Mouse (Mus musculus) urinary bladder, postnatal 4 days (tissue): ENCODE measurements around the gene Agrp.
"Not testable (repeated sequence)": the region's sequence is repeated elsewhere in the genome, so short reads cannot be mapped to it uniquely, and the experiment has no call there.

Source experiments
- DNase-seq, 2 experiments: peaks; one replicate each; pipeline ENCODE4 v3.0.0; 2021 to 2022; ENCODE audit warnings: low spot score in 2 of 2

The Agrp gene

DNA sequence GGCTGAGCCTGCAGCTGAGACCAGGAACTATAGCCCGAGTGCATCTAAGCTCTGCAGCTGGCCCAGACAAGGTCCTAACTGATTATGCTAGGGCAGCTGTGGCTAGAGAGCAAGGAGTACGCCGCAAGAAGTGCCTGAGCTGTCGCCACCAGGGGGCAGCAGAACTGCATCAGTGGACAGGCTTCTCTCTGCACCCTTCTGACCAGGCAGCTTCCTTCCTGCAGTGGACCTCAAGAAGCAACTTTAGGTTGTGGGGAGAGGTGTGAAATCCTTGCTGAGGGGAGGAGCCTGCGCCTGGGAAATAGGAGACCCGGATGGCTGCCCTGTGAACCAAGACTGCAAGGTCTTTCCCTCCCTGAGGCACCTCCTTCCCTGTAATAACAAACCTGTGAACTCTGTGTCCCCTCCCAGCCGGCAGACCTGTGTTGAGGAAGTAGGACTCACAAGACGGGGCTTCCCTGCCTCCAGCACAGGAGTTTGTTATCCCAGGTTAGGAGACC lies 14.7 kb downstream of the Agrp start:
- DNase-seq = peak; percentile 87 to 95

DNA sequence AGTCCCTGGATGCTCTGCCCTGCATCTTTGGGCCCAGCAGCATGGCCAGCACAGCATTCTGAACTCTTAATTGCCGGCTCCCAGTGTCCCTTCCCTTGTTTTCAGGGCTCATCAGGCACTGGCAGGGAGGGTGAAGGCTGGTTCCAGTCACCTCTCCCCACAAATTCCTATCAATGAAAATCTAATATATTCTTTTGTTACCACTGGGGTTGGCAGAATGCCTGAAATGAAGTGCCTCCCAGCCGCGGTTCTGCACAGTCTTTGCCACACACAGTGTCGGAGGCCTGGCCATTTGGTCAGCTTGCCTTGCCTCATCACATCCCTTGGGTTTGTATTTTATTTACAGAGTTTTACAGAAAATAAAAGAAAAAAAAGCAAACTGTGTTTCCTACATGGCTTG lies 15.4 kb downstream of the Agrp start:
- no peak for DNase-seq

DNA sequence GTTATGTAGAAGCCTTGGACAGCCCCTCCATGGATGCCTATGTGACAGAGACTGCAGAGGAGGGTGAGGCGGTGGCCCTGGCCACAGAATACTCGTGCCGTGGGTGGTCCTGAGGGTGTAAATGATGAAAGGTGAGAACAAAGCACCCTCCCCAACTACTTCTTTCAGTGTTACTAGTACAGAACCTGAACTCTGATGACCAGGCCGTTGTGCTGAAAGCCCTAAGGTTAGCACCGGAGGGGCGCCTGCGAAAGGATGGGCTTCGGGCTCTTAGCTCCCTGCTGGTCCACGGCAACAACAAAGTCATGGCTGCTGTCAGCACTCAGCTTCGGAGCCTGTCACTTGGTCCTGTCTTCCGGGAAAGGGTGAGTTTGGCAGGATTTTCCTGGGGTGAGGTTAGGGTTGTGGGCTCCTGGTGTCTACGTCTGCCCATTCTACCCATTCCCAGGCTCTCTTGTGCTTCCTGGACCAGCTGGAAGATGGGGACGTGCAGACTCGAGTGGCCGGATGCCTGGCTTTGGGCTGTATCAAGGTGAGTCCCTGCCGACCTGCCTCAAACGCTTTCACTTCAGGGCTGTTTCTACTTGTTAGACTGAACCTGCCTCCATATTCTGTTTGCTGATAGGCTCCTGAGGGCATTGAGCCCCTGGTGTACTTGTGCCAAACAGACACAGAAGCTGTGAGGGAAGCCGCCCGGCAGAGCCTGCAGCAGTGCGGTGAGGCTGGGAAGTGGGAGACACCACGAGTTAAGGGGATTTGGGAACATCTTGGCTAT lies 16.1 kb downstream of the Agrp start:
- no peak for DNase-seq

DNA sequence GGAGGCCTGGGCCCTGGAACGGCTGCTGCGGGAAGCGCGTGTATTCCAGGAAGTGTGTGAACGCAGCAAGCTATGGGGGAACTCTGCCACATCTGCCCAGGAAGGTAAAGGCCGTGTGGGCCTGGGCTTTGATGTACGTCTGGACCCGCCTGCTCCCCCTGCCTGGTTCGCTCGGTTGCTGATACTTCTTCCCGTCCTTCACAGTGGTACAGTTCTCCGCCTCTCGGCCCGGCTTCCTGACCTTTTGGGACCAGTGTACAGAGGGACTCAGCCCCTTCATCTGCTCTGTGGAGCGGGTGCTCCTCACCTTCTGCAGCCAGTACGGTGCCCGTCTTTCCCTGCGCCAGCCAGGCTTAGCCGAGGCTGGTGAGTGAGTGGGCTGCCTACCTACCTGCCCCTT lies 17.0 kb downstream of the Agrp start:
- no peak for DNase-seq

DNA sequence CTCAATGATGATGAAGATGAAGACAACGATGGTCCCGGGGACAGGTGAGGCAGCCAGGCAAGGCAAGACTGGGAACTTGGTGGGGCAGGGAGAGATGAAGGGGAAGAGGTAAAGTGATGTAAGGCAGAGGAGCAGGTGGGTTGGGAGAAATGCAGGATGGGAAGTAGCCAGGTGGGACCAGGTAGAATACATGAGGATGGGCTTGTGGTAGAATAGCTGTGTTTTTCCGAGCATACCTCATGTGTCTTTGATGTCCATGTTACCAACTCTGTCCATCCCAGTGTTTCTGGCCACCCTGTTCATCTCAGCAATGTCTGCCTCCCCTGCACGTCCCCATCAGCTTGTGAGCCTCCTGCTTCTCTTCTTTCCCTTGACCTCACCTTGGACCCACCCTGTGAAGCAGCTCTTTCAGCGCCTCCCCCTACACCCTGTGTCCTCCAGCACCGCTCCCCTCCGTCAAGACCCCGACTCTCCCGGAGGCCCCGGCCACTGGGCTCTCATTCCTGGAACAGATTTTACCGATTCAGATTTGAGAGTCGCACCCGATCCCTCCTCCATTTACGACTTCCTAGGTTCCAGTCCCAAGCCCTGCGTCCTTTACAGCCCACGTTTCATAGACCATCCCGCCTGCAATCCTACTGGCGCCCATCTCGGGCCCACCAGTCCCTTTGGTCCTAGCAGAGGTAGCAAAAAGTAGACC lies 18.2 kb downstream of the Agrp start:
- no peak for DNase-seq

DNA sequence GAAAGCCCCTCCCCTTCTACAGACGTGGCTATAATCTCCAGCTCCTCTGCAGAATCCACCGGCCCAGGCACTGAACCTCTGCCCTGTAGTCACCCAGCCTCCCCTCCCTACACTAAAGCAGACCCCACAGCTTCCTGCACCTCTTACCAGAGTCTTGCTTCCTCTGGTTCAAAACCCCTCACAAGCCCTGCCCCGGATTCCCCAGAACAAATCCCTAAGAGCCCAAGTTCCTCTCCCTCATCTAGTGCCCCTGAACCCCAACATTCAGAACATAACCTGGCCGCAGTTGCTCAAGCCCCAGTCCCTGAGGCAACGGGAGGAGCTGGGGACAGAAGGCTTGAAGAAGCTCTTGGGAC lies 18.9 kb downstream of the Agrp start:
- no peak for DNase-seq

DNA sequence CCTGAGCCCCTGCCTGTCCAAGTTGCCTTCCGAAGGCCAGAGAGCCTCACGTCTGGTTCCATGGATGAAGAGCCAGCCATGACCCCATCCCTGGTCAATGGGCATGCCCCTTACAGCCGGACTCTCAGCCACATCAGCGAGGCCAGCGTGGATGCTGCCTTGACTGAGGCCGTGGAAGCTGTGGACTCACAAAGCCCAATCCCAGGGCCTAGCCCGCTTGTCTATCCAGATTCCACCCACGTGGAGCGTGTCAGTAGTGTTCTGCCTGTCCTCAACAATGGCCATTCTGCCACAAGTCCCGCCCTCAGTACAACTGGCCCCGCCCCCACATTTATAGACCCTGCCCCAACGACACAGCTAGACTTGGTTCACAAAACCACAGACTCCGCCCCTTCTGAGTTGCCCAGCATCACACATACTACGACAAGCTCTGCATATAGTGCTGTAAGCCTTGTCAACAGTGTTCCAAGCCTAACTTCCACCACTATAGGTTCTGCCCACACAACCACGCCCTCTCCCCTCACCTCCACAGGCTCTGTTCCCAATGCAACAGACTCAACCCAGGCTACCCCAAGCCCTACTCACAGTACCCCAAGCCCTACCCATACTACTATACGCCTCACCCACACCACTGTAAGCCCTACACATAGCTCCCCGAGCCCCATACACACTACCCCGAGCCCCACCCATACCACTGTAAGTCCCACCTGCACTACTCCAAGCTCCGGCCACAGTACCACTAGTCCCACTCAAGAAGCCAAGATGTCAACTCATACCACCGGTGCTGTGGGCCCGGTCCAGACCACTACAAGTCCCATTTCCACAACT lies 19.5 kb downstream of the Agrp start:
- no peak for DNase-seq

DNA sequence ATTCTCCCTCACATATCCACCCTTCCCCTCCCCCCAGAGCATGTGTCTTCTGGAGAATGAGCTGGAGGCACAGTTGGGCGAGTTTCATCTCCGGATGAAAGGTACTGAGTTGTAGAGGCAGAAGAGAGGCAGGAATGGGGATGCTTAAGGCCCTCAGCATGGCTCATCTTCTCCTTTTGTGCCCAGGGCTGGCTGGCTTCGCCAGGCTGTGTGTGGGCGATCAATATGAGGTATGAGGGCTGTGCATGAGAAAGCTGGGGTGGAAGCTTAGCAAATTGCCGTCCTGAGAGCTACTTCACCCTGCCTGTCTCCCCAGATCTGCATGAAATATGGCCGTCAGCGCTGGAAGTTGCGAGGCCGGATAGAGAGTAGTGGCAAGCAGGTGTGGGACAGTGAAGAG lies 21.3 kb downstream of the Agrp start:
- no peak for DNase-seq

DNA sequence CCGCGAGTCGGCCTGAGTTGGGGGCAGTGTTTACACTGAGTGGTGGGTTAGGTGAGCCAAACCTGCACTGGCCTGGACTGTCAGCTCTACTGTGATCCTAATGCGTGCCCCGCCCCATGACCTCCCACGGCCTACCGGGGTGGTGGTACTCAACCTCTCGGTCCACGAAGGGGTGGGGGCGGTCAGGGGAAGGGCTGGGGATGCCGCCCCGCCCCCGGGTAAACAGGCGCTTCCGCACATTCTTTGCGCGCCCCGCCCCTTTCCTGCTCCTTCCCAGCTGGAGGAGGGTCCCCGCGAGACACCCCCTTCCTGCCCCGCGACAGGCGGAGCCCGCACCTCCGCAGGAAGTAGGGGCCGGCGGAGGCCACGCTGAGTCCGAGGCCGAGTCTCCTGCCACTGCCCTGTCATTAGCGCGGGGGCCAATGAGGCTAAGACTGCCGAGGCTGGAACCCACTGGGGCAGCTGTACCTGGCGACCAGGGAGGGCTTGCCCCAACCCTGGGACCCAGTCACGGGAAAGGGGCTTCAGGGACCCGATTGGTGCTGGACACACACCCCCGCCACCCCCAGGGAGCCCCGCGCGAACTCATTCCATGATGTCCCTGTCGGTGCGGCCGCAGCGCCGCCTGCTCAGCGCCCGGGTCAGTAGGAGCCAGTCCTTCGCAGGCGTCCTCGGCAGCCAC lies 23.2 kb downstream of the Agrp start:
- DNase-seq = peak in 1 of 2 experiments; percentile 62

DNA sequence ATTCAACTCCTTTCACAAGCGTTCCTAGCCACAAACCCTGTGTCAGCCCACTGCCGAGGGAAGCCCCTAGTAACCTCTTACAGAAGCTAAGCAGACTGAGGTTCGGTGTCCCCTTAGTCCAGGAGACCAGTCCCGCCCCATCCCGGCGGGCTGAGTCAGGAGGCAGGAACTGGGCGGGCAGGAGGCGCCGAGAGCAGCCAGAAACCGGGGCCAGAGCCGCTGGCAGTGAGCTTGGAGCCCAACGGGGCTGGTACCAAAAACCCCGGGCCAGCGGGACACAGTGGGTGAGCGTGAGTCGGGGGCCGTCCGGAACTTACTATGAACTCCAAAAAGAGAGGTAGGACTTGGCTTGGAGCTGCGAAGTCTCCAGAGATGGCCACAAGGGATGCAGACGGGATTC lies 24.2 kb downstream of the Agrp start:
- DNase-seq = peak in 1 of 2 experiments; percentile 22

DNA sequence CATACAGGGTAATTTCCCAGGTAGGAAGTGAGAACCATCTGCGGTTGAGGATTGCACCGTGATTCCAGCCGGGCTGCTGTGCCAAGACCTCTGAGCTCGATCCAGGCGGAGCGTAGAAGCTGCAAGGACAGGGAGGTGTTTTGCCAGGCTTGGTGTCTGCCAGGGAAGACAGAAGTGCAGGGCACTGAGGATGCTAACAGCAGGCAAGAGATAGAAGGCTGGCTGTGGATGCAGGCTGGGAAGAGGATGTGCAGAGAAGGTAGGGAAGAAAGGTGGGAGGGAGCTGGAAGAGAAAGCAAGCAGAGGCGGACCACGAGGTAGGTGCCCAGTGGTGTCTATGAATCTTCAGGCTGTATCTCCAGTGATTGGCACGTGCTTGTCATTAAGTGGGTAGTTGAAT lies 25.4 kb downstream of the Agrp start:
- DNase-seq = no peak

DNA sequence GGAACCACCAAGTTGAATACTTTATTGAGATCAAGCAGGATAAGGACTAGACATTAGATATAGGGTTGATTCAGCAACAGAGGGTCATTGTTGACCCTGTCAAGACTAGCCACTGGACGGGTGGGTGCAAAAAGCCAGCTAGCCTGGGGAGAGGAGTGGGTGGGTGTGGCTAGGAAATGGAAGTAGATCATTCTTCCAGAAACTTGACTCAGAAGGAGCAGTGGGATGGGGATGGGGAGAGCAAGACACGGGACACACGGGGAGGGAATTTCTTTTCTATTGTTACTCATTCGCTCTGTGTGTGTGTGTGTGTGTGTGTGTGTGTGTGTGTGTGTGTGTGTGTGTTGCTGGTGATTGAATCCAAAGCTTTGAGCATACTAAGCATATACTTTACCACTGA lies 27.4 kb downstream of the Agrp start:
- DNase-seq = no peak

DNA sequence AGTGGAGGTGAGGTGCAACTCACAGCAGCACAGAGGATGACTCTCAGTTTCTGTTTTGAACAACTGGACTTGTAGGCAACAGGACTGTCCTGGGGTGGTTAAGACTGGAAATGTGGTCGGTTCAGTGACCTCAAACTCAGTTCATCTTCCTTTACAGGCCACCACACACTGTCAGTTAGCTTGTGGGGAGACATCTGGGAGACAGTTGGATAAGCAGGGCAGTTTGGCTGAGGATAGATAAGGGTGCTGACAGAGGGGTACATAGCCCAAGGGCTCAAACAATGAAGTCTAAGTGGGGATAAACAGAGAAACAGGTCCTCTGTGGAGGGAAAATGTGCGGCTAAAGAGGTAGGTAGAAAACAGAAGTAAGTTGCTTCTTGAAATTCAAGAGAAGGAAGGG lies 27.8 kb downstream of the Agrp start:
- DNase-seq = no peak

DNA sequence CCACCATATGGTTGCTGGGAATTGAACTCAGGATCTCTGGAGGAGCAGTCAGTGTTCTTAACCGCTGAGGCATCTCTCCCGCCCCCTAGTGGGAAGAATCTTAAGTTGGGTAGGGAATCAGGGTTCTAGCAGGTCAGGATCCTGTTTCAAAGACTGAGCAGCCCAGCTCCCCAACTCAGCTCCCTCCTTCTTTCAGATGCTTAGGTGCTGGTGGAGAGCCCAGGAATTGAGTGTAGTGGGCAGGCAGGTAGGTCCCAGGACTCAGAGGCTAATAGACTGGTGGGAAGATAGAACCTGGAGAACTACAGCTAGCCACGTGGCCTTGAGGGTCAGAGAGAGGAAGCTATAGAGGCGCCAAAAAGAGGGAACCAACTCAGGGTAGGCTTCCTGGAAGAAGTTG lies 29.5 kb downstream of the Agrp start:
- DNase-seq = no peak

DNA sequence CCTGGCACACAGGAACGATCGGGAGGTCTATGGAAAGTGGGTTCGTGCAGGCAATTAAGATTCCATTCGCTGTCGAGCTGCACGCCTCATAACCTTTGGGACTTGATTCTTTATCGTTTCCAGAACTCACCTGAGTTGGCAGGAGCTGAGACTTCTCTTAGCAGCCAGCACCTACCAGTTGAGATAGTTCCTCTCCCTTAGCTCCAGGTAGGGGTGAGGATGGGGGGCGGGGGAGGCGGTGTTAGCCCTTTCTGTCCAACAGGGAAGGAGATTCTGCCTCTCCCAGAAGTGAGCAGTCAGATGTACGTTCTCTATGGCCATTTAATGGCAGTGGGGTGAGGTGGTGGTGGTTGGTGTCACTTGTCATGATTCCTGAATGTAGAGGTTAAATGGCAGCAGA lies 30.1 kb downstream of the Agrp start:
- no peak for DNase-seq

DNA sequence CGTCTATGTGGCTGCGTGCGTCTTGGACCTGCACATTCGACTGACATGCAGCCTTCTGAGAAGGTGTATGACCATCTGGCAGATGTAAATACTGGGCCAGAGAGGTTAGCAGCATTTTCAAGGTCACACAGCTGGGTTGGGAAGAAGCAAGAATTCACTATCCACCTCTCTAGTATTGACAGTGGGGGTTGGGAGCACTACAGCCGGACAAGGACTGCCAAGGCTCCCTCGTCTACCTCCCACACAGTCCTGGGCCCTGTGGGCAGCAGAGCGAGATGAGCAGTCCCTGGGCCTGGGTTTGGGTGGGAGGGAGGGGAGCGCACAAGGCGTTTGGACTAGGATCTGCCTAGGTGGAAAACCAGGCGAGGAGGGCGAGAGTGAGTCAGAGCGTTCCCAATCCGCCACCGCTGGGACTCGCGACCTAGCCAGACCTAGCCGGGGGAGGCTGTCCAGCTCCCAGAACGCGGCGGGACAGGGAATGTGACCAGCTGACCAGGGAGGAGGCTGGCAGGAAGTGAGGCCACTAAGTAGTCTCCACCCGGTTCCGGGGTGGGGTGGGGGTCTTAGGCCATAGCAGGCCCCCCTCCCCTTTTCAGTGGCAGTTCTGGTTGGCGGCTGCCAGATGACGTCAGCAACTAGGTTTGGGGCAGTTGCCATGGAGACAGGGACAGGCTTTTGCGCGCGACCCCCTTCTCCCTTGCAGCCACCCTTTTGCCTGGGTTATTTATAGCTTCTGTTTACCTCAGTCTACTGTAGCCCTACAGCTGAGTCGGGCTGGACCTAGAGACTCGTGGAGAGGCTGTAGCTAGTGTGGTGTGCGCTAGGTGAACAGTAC lies 30.8 kb downstream of the Agrp start:
- DNase-seq = peak; percentile 73 to 77

DNA sequence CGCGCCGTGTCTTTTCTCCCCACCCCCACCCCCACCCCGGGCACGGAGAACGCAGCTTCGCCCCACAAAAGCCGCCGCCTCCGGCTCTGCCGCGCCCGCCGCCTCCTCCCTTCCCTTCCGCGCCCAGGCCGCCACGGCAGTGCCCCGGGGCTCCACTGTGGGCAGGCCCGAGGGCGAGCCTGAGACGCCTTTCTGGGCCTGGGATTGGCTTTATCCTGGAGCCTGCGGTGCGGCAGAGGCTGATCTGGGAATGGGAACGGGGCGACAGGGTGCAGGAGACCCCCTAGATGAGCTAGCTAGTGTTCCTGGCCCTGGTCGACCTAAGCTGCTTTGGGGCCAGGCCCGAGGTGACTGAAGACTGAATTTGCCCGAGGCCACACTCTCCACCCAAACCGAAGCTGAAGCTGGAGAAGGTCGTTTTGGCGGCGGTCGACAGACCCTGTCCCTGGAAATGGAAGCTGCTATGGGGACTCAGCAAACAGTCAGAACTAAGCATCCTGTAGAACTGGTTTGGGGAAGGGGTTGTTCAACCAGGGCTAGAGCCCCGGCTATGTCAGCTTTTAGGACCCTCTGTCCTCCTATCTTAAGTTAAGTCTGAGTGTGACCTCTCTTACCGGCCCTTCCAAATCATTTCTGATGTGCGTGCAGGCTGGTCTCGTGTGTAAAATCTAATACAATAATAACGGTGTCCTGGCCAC lies 31.6 kb downstream of the Agrp start:
- DNase-seq = peak in 1 of 2 experiments; percentile 39

DNA sequence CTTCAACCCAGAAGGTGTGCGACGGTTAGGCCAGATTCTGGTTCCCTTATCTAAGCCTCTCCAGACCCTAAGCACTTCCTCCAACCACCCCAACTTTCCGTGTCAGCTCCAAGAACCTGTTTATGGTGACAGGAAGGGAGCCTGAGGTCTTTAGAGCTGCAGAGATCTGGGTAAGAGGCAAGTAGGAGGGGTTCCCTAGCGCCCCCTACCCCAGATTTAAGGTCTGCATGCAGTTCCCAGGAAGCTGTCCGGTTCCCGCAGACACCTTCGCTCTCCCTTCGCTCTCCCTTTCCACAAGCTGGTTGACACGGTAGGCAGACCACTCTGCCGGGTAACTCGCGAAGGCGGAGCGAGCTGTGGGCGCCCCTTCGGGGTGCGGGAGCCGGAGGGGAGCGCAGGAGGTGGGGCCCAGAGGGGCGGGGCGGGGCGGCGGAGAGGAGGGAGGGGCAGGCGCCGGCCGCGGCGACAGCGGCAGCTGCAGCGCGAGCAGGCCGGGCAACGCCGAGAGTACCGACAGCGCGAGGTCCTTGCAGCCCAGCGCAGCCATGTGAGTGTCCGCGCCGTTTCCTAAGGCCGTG lies 32.3 kb downstream of the Agrp start, which contains the start of gene Ripor1:
Gene Ripor1 (plus strand): TSS at position 452 of the 578 bp plus-strand sequence.
- DNase-seq = peak; percentile 76

DNA sequence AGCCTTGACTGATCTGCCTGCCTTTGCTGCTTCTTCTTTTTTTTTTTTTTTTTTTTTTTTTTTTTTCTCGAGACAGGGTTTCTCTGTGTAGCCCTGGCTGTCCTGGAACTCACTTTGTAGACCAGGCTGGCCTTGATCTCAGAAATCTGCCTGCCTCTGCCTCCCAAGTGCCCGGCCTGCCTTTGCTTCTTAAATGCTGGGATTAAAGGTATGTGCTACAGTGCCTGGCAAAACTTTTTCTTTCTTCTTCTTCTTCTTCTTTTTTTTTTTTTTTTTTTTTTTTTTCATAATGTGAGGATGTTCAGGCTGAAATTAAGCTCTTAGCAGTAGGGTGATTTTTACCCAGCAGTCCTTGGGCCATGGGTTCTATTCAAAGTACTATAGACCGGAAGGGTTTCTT lies 34.7 kb downstream of the Agrp start:
- not testable (repeated sequence) for DNase-seq

DNA sequence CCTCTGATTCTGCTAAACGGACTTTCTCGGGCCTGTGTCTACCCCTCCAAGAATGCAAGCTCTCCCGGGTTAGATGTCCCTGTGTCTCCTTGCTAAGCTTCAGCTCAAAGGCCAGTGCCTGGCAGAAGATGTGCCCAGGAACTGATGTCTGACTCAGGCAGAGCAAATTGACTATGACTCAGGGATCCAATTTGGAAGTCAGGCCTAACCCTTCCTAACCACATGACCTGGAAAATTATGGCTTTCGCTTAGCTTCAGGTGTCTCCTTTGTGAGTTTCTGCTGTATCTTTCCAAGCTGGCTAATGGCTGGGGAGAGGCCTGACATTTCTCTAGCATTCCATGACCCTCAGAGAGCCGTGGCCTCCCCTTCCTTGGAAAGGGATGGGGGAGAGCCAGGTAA lies 35.9 kb downstream of the Agrp start:
- DNase-seq = no peak
